Mouse (Mus musculus) forebrain, embryonic 13.5 days (tissue): Measurements from ENCODE around the gene Nfkbia. TPM values are rescaled to one million over a fixed set of nuclear protein-coding genes. Genes with fewer than 3 reads are reported as not detected.

Source experiments
- ATAC-seq: fragments of 200-750 bp; cut with Nextera tagmentation; 2 replicates; pipeline ENCODE4 v1.8.0; 2017
- H3K27ac ChIP-seq: fragments of 300-500 bp; sonication (generic); 2 replicates; pipeline ENCODE4 v1.5.1; 2015; ENCODE audit warnings: inconsistent platforms, mild to moderate bottlenecking, moderate library complexity
- H3K27me3 ChIP-seq: fragments of 300-500 bp; sonication (generic); 2 replicates; pipeline ENCODE4 v1.6.1; 2015; ENCODE audit warnings: mild to moderate bottlenecking, inconsistent platforms
- H3K36me3 ChIP-seq: fragments of 300-500 bp; sonication (generic); 2 replicates; pipeline ENCODE4 v1.6.1; 2015; ENCODE audit warnings: mild to moderate bottlenecking, inconsistent platforms; ENCODE audit not compliant: poor library complexity, severe bottlenecking
- H3K4me1 ChIP-seq: fragments of 300-500 bp; sonication (generic); 2 replicates; pipeline ENCODE4 v1.6.1; 2015; ENCODE audit warnings: inconsistent platforms
- H3K4me2 ChIP-seq: fragments of 300-500 bp; sonication (generic); 2 replicates; pipeline ENCODE4 v1.6.1; 2015; ENCODE audit warnings: inconsistent platforms, mild to moderate bottlenecking, moderate library complexity
- H3K4me3 ChIP-seq: fragments of 300-500 bp; sonication (generic); 2 replicates; pipeline ENCODE4 v1.5.1; 2015; ENCODE audit warnings: mild to moderate bottlenecking, inconsistent platforms
- H3K9ac ChIP-seq: fragments of 300-500 bp; sonication (generic); 2 replicates; pipeline ENCODE4 v1.6.1; 2015; ENCODE audit warnings: mild to moderate bottlenecking, inconsistent platforms
- H3K9me3 ChIP-seq: fragments of 300-500 bp; sonication (generic); replicated peaks from 2 replicates; pipeline ENCODE4 v1.6.1; 2016; ENCODE audit warnings: inconsistent platforms
- WGBS: fragments of 180-500 bp; shearing (Covaris S2); methylation state at CpG from one replicate; pipeline ENCODE4 v1.1.7; 2015; 5-methylcytosine and 5-hydroxymethylcytosine counted together
- polyA plus RNA-seq: library from polyadenylated mRNA; unstranded; fragments of >200 nt; fragmentation: Nextera tagmentation; extraction: Ambion mirVana; gene quantifications from 2 replicates; pipeline ENCODE4 v1.2.1, GENCODE M21; 2015

Nfkbia gene
- polyA plus RNA-seq = 46.4 and 47.0 TPM in 2 replicates

DNA sequence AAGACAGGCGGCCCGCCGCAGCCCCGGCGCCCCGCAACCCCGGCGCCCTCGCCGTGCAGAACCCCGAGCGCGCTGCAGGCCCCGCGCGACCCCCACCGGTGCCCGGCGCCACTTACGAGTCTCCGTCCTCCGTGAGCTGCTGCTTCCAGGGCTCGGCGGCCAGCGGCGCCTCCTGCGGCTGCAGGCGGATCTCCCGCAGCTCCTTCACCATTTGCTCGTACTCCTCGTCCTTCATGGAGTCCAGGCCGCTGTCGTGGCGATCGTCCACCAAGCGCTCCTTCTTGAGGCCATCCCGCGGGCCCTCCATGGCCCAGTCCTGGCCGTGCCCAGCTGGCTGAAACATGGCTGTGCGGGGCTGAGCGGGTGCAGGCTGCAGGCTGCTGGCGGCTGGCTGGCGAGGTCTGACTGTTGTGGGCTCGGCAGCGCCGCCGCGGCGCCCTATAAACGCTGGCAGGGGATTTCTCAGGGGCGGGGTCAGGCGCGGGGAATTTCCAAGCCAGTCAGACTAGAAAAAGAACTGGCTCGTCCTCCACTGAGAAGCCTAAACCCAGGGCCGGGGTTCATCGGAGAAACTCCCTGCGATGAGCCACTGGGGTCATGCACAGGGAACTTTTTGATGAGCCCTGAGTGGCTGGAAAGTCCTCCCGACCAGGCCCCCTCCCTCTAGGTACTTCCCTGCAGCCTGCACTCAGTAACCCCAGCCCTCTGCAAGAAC, at the start of gene Nfkbia:
Gene Nfkbia (minus strand): TSS at position 464 of the 715 bp plus-strand sequence.
- H3K4me2 ChIP-seq = peak within 1 kb of the TSS; percentile 81
- H3K4me3 ChIP-seq = peak within 1 kb of the TSS; percentile 76
- H3K4me1 ChIP-seq = peaks cover 24% of the 10 kb centered on the region
- under 1% methylated on average over 51 of the region's 58 CpGs for WGBS
- ATAC-seq = peak; percentile 96
- no peaks in the 10 kb centered on the region for H3K9me3 ChIP-seq
- no peaks in the 10 kb centered on the region for H3K27me3 ChIP-seq
- peaks cover 26% of the 10 kb centered on the region for H3K36me3 ChIP-seq
- peak within 1 kb of the TSS; percentile 87 for H3K9ac ChIP-seq
- peak within 1 kb of the TSS; percentile 99 for H3K27ac ChIP-seq

DNA sequence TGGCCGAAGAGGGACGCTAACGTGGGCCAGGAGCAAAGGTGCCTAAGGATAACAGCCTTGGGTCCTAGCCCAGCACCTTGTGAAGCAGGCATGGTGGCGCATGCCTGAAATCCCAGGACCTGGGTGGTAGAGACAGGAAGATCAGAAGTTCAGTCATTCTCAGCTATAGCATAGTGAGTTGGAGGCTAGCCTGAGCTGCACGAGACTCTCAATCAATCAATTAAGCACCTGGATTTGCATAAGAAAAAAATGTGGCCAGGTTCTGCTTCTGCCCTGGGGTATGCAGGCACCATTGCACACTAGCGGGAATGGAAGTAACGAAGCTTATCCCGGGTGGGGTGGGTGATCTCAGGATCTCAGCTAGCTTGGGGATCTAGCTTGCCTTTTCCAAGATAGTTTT, 46.7 kb upstream of the Nfkbia start:
- Histone ChIP-seq H3K9me3 (0 out of 2 replicates have a peak, but pooled peaks cover 2% of the 10 kb centered on the region), H3K9ac (no peak overlapping the region), H3K4me3 (no peak overlapping the region), H3K27ac (no peak overlapping the region), H3K4me2 (no peak overlapping the region), H3K4me1 (peaks cover 34% of the 10 kb centered on the region), H3K36me3 (no peaks in the 10 kb centered on the region), H3K27me3 (peaks cover 47% of the 10 kb centered on the region)
- ATAC-seq = no peak
- 34% methylated on average over 8 of the region's 8 CpGs for WGBS

DNA sequence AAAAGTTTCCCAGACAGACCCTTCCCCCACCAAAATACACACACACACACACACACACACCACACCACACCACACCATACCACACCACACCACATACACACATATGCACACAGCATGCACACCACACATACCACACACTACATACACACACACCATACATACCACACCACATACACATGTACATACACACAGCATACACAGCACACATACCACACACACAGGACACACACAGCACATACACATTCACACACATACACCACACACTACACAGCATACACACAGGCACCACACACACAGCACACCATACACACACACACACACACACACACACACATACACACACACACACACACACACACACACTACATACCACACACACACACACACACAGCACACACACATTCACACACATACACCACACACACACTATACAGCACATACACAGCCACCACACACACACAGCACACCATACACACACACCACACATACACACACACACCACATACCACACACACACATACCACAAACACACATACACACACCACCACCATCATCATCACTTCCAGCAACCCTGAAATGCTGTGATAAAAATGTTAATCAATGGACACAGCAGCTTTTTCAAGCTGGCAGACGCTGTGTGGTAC, 46.0 kb upstream of the Nfkbia start:
- WGBS = 79% methylated on average over 1 of the region's 1 CpGs
- H3K4me1 ChIP-seq = peaks cover 34% of the 10 kb centered on the region
- H3K9me3 ChIP-seq = no peaks in the 10 kb centered on the region
- no peak overlapping the region for H3K9ac ChIP-seq
- H3K27ac ChIP-seq = no peak overlapping the region
- ATAC-seq = peak; percentile 70
- H3K4me2 ChIP-seq = no peak overlapping the region
- no peak overlapping the region for H3K4me3 ChIP-seq
- no peaks in the 10 kb centered on the region for H3K36me3 ChIP-seq
- peaks cover 54% of the 10 kb centered on the region for H3K27me3 ChIP-seq

DNA sequence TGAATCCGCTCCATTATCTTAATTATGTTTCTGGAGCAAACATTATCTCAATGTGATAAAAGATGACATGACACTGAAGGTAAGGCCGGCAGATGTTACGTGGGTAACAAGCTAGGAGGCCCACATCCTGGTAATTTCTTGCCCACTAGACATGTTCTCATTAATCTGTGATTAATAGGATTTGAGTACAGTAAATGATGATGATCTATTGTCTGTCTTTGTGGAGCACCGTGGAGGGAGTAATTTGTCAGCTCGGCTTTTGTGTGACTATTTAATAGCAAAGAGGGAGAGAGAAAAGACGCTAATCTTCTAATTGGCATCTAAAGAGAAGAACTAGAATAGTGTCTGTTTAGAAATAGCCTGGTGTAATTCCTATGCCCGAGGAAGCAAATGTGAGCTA, 45.3 kb upstream of the Nfkbia start:
- WGBS = 12% methylated on average over 7 of the region's 7 CpGs
- Histone ChIP-seq H3K27me3 (peaks cover 61% of the 10 kb centered on the region), H3K4me3 (no peak overlapping the region), H3K4me2 (no peak overlapping the region), H3K9me3 (no peaks in the 10 kb centered on the region), H3K4me1 (peaks cover 34% of the 10 kb centered on the region), H3K27ac (no peak overlapping the region), H3K9ac (no peak overlapping the region), H3K36me3 (no peaks in the 10 kb centered on the region)
- peak; percentile 57; the same call in 1 of the 2 replicates for ATAC-seq

DNA sequence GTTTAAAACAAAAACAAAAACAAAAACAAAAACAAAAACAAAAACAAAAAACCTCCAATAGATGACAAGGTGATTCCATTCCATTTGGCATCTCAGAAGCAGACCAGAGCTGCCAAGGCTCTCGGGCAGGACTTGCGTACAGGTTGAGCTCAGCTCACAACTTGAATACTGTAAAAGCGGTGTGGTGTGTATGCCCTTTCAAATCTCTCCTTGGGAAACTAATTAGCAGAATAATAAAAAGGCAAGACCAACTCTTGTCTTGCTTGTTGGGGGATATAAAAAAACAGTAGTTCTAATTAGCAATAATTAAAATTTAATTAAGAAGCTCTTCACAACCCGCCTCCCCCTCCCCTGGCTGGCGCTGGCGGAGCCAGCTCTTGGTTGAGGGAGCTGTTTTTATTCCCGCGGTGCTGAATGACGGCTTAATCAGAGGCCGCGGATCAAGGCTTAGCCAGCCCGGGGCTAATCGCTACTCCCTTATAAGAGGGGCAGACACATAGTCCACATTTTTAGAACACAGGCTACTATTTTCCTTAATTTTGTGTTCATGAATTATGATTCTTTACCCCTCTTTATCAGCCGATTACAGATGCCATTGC, 44.2 kb upstream of the Nfkbia start:
- H3K27ac ChIP-seq = no peak overlapping the region
- peak overlapping the region; percentile 45 for H3K4me2 ChIP-seq
- H3K36me3 ChIP-seq = no peaks in the 10 kb centered on the region
- peaks cover 68% of the 10 kb centered on the region for H3K27me3 ChIP-seq
- H3K9me3 ChIP-seq = no peaks in the 10 kb centered on the region
- no peak overlapping the region for H3K9ac ChIP-seq
- H3K4me1 ChIP-seq = peaks cover 34% of the 10 kb centered on the region
- H3K4me3 ChIP-seq = peak overlapping the region; percentile 16
- peak; percentile 81 for ATAC-seq
- 2% methylated on average over 14 of the region's 14 CpGs for WGBS

DNA sequence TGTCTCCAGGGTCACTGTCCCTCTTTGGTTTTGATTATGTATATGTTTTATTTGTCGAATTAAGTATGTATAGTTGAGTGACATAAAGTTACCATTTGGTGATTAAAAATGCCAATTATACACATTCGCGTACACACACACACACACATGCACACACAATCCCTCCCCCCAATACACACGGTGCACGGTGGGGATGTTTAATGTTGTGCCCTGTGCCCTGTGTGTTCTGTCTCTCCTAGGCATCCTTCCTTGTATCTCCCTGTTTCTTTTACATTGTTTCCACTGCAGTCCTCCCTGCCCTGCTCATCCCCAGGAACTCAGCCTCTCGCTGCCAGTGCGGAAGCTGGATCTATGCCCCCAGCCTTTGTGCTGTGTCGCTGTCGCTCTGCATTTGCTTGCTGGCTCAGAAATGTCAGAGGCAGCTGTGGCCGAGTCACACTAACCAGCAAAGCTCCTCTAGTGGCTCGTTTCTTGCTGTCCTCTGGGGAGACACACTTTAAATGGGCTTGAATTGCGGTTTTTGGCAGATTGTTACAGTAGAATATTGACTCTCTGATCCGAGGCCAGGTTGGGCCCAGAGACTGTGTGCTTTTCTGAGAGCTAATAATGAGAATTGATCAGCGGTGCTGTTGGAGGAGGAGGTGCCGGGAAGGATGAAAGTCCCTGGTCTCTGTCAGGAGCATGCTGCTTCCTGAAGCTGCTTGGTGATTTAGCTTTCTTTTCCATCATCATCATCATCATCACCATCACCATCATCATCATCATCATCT, 34.7 kb upstream of the Nfkbia start:
- ATAC-seq = no peak
- Histone ChIP-seq H3K9me3 (no peaks in the 10 kb centered on the region), H3K9ac (no peak overlapping the region), H3K27ac (no peak overlapping the region), H3K27me3 (peaks cover 25% of the 10 kb centered on the region), H3K4me3 (no peak overlapping the region), H3K36me3 (no peaks in the 10 kb centered on the region), H3K4me2 (no peak overlapping the region), H3K4me1 (no peaks in the 10 kb centered on the region)
- WGBS = 61% methylated on average over 15 of the region's 15 CpGs

DNA sequence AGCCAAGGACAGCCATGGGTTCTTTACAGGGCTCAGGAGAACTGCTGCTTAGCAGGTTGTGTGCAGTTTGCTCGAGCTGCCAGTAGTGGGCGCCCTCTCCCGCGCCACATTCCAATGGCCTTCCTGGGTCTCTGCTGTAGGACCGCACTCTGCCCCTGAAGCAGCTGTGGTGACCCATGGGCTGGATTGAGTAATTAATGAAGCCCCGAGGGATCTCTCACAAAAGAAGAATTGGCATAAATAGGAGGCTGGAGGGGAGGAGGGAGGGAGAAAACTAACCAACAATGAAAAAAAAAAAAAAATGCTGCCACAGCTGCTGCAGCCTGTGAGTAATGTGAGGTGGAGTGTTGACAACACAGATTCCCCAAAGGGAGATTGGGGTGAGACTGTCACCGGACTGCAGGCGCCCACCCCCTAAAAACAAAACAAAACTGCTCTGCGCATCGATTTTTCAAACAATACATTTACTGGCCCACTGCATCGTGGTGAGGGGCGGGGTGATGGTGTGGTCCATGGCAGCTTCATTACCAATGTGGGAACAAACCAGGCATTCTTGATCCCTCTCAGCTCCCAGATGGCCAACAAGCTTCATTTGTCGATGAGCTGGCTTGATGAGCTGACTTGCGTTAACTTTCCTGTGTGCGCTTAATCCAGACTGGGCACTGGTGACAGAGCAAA, 25.8 kb upstream of the Nfkbia start:
- H3K4me3 ChIP-seq = no peak overlapping the region
- no peaks in the 10 kb centered on the region for H3K4me1 ChIP-seq
- WGBS = 38% methylated on average over 15 of the region's 15 CpGs
- peak; percentile 67; the same call in 1 of the 2 replicates for ATAC-seq
- no peak overlapping the region for H3K27ac ChIP-seq
- no peak overlapping the region for H3K9ac ChIP-seq
- H3K27me3 ChIP-seq = peaks cover 5% of the 10 kb centered on the region; the same call in 1 of the 2 replicates
- no peaks in the 10 kb centered on the region for H3K9me3 ChIP-seq
- no peak overlapping the region for H3K4me2 ChIP-seq
- H3K36me3 ChIP-seq = no peaks in the 10 kb centered on the region

DNA sequence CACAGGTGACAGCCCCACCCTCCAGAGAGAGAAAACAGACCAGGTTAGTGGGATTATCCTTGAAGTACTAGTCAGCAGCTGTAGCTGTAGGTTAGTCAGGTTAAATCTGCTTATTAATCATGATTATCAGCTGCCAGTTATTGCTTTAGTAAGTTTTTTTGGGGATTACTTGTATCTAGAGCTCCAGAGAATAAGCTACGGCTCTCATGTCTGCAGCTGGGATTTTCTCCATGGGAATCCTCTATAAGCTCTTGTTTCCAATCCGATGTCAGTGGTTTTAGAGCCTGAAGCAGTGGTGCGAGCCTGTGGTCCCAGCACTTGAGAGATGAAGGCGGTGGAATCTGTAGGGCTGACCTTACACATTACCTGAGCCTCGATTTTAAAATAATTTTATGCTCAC, 16.4 kb upstream of the Nfkbia start:
- H3K36me3 ChIP-seq = no peaks in the 10 kb centered on the region
- no peaks in the 10 kb centered on the region for H3K27me3 ChIP-seq
- WGBS = 87% methylated on average over 5 of the region's 5 CpGs
- no peak overlapping the region for H3K27ac ChIP-seq
- H3K4me2 ChIP-seq = no peak overlapping the region
- no peaks in the 10 kb centered on the region for H3K4me1 ChIP-seq
- no peaks in the 10 kb centered on the region for H3K9me3 ChIP-seq
- no peak for ATAC-seq
- no peak overlapping the region for H3K4me3 ChIP-seq
- H3K9ac ChIP-seq = no peak overlapping the region

DNA sequence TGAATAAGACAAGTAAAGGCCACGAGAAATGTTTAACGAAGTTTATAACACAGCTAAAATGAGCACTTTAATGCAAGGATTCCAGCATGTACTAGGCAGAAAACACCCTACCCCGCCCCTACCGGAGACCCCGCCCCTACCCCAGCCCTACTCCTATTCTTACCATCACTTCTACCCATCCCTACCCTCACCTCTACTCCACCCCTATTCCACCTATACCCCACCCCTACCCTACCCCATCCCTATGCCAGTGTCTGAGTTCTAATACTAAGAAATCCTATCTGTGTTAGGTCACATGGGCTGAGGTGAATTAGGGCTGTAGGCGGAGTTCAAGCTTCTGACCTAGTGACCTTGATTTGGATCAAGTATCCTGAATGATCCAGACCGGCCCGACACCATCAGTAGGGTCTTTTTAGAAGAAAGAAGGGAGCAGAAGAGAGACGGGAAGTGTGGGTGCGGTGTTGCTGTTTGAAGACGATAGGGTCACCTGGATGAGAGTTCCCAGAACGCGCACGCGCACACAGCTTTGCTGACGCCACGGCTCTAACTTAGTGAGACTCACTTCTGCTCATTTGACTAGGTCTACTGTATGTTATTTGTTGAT, 15.0 kb upstream of the Nfkbia start:
- no peak overlapping the region for H3K27ac ChIP-seq
- 0 out of 2 replicates have a peak, but pooled peaks cover 3% of the 10 kb centered on the region for H3K27me3 ChIP-seq
- no peak overlapping the region for H3K4me2 ChIP-seq
- no peak for ATAC-seq
- no peak overlapping the region for H3K4me3 ChIP-seq
- whole genome bisulfite sequencing = 86% methylated on average over 17 of the region's 17 CpGs
- no peaks in the 10 kb centered on the region for H3K9me3 ChIP-seq
- no peaks in the 10 kb centered on the region for H3K36me3 ChIP-seq
- no peaks in the 10 kb centered on the region for H3K4me1 ChIP-seq
- H3K9ac ChIP-seq = no peak overlapping the region

DNA sequence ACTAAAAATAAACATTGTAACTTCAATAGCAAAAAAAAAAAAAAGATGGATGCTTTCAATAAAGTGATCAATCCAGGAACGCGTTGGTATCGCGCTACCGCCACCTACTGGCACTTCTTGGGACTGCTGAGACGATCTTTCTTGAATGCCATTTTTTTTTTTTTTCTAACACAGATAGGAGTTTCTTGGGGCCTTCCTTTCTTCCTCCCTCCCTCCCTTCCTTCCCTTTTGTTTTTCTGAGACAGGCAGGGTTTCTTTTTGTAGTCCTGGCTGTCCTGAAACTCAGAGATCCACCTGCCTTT, 13.5 kb upstream of the Nfkbia start:
- Histone ChIP-seq H3K4me3 (no peak overlapping the region), H3K27ac (no peak overlapping the region), H3K9ac (no peak overlapping the region), H3K36me3 (no peaks in the 10 kb centered on the region), H3K4me2 (no peak overlapping the region), H3K27me3 (0 out of 2 replicates have a peak, but pooled peaks cover 3% of the 10 kb centered on the region), H3K9me3 (no peaks in the 10 kb centered on the region), H3K4me1 (no peaks in the 10 kb centered on the region)
- peak; percentile 38; the same call in 1 of the 2 replicates for ATAC-seq
- WGBS = under 1% methylated on average over 6 of the region's 6 CpGs

DNA sequence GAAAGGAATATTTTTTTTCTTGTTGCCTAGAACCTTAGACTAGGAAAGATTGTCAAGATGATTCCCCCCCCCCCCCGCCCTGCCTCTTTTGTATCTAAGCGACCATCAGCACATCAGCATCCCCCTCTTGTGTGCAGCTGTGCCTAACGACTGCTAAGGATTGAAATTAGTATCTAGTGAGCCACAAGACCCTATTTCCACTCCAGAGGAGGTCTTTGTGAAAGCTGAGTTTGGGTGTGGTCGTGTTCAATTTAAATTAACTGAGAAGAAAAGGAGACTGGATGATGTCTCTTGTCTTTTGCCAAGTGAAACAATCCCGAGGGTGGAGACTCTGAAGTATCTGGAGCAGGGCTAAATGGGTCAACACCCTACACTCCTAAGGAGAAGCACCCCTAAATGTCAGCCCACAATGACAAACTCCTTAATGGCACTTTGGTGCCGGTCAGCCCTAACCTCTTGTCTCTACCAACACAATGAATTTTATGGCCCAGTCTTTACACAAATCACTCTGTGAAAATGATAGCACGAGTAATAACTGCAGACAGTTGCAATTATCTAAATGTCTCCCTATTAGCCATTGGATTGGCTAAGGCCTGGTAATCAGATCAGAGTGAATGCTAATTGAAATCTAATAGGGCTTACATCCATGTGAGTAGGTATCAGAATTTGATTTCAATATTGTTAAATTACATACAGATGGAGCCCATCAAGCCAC, 13.0 kb upstream of the Nfkbia start:
- H3K4me3 ChIP-seq = no peak overlapping the region
- 0 out of 2 replicates have a peak, but pooled peaks cover 3% of the 10 kb centered on the region for H3K27me3 ChIP-seq
- no peak overlapping the region for H3K27ac ChIP-seq
- no peaks in the 10 kb centered on the region for H3K4me1 ChIP-seq
- H3K9ac ChIP-seq = no peak overlapping the region
- no peak overlapping the region for H3K4me2 ChIP-seq
- no peaks in the 10 kb centered on the region for H3K9me3 ChIP-seq
- WGBS = 38% methylated on average over 7 of the region's 7 CpGs
- ATAC-seq = peak; percentile 45; the same call in 1 of the 2 replicates
- no peaks in the 10 kb centered on the region for H3K36me3 ChIP-seq
